Mouse (Mus musculus) brain, embryonic 14.5 days (tissue): ENCODE results near the gene Lama4. TPM values are rescaled to one million over a fixed set of nuclear protein-coding genes. Genes with fewer than 3 reads are reported as not detected.
A peak's percentile ranks its signal among the peaks of the same experiment; 100 is the strongest.

ENCODE experiments used
- DNase-seq: peaks from one replicate; pipeline ENCODE4 v3.0.0-alpha.2; 2011; ENCODE audit warnings: low read depth
- CTCF ChIP-seq: fragments of 200-500 bp; IDR thresholded peaks from 2 replicates; pipeline ENCODE4 v1.5.1; 2012; ENCODE audit warnings: inconsistent platforms, mild to moderate bottlenecking, moderate library complexity, borderline replicate concordance; ENCODE audit not compliant: insufficient read depth, insufficient read length; ENCODE audit errors: extremely low read depth
- POLR2A ChIP-seq: fragments of 200-500 bp; IDR thresholded peaks from 2 replicates; pipeline ENCODE4 v1.6.1; 2012; ENCODE audit warnings: mild to moderate bottlenecking, inconsistent platforms, borderline replicate concordance; ENCODE audit not compliant: poor library complexity, insufficient read depth, insufficient read length, severe bottlenecking; ENCODE audit errors: extremely low read depth
- polyA plus RNA-seq: library from polyadenylated mRNA; depleted of rRNA; stranded (reverse); fragments of >200 nt; gene quantifications from 2 replicates; pipeline ENCODE4 v1.2.3, GENCODE M21; 2012

Gene Lama4
- polyA plus RNA-seq, 1 experiment = 20.4 TPM

GRCm38 (mm10) chr10:38995896-38996295 lies 30.6 kb downstream of the Lama4 start:
- no peak for TF ChIP-seq POLR2A
- no peak for TF ChIP-seq CTCF
- DNase-seq = no peak

- DNase-seq = no peak
- TF ChIP-seq POLR2A = no peak
- no peak for TF ChIP-seq CTCF
Measured at GRCm38 (mm10) chr10:39000951-39001350, 35.6 kb downstream of the Lama4 start.

GRCm38 (mm10) chr10:39002521-39002920 lies 37.2 kb downstream of the Lama4 start:
- TF ChIP-seq CTCF = no peak
- TF ChIP-seq POLR2A = no peak
- DNase-seq = no peak

GRCm38 (mm10) chr10:39003520-39003919 lies 38.2 kb downstream of the Lama4 start:
- no peak for TF ChIP-seq CTCF
- no peak for TF ChIP-seq POLR2A
- no peak for DNase-seq

GRCm38 (mm10) chr10:39005494-39005893 lies 40.2 kb downstream of the Lama4 start:
- DNase-seq = no peak
- no peak for TF ChIP-seq POLR2A
- TF ChIP-seq CTCF = no peak

- peak; percentile 39 for DNase-seq
- TF ChIP-seq CTCF (no peak), POLR2A (no peak)
Measured at GRCm38 (mm10) chr10:39006433-39007105, 41.3 kb downstream of the Lama4 start.

GRCm38 (mm10) chr10:39014836-39015235 lies 49.5 kb downstream of the Lama4 start:
- TF ChIP-seq POLR2A (no peak), CTCF (no peak)
- no peak for DNase-seq

- DNase-seq = no peak
- TF ChIP-seq POLR2A = no peak
- no peak for TF ChIP-seq CTCF
Measured at GRCm38 (mm10) chr10:39017986-39018385, 52.7 kb downstream of the Lama4 start.

GRCm38 (mm10) chr10:39018635-39019034 lies 53.3 kb downstream of the Lama4 start:
- TF ChIP-seq POLR2A = no peak
- TF ChIP-seq CTCF = no peak
- peak; percentile 77 for DNase-seq

- no peak for DNase-seq
- TF ChIP-seq CTCF = no peak
- no peak for TF ChIP-seq POLR2A
Measured at GRCm38 (mm10) chr10:39023618-39024256, 58.4 kb downstream of the Lama4 start.

GRCm38 (mm10) chr10:39026529-39026928 lies 61.2 kb downstream of the Lama4 start:
- no peak for DNase-seq
- TF ChIP-seq POLR2A (no peak), CTCF (no peak)

- TF ChIP-seq POLR2A (no peak), CTCF (no peak)
- no peak for DNase-seq
Measured at GRCm38 (mm10) chr10:39027058-39027457, 61.7 kb downstream of the Lama4 start.
